Mouse (Mus musculus): ENCODE data around the gene Rabgef1.

The Rabgef1 gene

DNA sequence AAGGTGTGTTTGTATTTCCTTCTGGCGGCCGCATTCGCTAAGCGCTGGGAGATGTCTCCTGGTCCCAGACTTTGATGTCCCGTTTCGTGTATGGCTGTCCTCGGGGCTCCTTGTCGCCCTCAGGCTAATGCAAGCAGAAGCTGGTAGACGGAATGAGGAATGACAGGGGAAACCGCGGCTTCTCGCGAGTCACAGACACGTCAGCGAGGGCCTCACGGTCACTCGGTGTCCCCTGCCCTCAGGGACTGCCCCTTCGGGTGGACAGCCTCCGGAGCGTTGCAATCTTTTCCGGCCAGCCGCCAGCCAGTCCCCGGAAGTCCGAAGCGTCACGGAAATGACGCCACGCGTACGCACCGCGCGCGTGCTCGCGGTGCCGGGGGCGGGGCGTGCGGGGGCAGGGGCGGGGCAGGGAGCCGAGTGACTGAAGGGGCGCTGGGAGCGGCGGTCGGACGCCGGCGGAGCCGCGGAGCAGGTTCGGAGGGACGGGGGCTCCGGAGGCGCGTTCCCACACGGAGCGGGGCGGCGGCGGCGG is at the start of gene Rabgef1:
Gene Rabgef1, plus strand, starts transcription at position 376 of the 532 bp plus-strand sequence.
- DNase-seq (ENCODE audit: low read depth, low spot score): peak; percentile 96

DNA sequence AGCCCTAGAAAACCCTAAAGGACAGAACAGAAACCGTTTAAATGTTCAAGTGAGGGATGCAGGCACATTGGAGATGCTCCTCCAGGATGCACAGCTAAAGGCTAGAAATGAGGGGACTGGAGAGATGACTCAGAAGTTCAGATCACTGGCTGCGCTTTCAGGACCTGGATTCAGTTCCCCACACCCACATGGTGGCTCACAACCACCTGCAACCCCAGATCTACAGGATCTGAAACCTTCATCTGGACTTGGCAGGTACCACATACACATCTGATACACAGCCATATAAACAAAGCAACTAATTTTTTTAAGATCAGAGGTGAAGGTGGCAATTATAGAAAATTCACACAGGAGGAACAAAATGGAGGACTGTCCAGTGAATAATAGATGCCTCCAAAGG is 49.2 kb upstream of the Rabgef1 start:
- DNase-seq (ENCODE audit: low read depth, low spot score): no peak

DNA sequence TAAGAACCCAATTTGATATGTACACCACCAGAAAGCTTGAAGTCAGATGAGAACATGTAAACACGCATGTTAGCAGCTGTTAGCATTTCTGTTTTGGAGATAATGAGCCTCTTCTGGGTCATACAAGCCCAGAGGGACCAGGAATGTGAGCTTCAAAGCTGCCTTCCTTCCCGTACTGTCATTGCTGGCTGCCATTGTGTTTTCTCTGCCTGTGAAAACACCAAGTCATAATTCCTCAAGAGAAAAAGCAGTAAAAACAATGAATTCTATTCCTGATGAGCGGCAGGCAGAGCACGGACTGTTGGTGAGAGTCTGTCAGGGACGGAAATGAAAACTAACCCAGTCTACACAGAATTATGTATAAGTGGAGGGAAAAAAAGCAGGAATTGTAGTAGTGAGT is 47.3 kb upstream of the Rabgef1 start:
- no peak for DNase-seq (ENCODE audit: low read depth, low spot score)

DNA sequence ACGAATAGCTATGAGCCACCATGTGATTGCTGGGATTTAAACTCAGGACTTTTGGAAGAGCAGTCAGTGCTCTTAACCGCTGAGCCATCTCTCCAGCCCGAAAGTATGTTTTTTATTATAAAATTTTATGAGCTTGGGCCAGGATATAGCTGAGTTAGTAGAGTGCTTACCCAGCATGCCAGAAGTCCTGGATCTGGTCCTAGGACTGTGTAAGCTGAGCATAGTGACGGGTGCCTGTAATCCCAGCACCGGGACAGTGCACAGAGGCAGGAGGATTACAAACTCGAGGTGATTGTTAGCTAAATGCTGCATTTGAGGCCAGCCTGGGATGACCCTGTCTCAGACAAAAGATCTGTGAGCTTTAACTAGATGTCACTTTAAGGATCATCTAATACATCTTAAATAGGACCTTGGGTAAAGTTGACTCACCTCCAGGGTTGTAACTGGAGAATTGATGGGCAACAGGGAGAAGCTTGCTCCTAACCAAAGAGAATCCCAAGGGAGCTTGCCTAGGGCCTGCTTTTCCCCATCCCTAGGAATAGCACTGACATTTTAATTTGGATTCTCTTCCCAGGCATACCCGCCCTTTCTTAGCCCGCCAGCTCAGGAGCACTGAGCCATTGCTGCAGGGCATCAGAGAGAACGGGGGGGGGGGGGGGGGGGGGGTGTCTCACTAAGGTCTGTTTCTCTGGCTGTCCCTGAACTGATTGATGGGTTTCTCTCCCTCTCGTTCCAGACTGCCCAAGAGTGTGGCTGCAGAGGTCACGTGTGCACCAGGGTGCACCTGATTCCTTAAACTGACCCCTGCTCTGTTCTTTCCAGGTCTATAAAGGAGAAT is 42.7 kb upstream of the Rabgef1 start:
- peak; percentile 29 for DNase-seq (ENCODE audit: low read depth, low spot score)

DNA sequence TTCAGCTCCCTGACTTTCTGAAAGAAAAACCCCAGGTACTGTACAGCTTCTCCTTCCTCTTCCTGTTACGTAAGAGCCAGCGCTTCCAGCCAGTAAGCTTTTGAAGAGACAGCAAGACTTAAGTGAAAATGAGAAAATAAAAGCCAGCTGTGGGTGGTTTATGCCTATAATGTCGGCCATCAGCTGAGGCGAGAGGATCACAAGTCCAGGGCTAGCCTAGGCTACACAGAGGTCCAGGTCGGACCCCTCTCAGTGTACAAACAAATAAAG is 42.1 kb upstream of the Rabgef1 start:
- peak; percentile 51 for DNase-seq (ENCODE audit: low read depth, low spot score)

DNA sequence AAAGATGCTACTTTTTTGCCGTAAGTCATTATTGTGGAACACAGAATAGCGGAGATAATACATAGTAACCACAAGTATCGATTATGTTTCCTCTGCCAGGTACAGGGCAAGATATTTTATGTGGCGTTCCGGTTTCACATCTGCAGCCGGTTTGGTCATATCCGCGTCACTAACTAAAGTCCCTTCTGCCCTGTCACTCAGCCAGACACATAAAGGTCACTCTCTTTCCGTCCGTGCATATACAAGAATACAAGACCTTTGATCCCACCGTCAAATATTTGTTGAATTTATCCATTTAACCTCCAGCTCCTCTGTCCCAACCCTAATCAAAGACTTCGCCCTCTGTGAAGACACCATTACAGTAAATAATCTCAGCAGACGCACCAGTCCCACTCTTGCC is 35.0 kb upstream of the Rabgef1 start:
- DNase-seq (ENCODE audit: low read depth, low spot score): no peak

DNA sequence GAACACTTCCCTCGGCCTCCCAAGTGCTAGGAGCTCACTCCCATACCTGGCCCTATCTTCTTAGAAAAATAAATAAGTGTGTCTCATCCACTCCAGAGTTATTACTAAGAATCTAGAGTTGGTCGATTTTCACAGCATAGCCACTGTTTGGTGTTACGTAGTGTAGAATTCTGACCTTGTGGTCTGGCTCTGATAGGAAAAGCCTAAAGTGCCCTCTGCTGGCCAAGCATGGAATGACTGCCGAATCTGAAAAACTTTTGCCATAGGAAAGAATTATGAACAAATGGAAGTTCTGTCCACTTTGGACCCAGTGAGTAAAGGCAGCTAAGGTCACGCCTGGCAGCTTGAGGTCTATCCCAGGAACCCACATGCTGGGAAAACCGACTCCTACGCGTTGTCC is 32.2 kb upstream of the Rabgef1 start:
- peak; percentile 88 for DNase-seq (ENCODE audit: low read depth, low spot score)

DNA sequence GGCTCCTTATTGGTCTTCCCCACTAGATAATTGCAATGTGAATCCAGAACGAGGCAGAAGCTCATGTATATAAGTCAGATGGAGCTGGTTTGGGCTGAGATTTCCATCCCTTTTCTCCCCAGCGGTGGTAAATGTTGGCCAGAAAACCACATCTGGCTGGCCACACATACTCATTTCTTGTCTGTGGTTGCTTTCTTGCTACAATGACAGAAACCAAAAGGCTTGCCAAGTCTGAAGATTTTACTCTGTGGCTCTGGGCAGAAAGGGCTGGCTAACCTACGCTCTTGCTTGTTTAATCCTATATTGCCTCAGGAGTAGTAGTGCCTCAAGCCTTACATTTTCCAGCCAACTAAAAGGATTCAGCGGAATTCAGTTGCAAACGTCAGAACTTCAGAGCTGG is 30.5 kb upstream of the Rabgef1 start:
- no peak for DNase-seq (ENCODE audit: low read depth, low spot score)

DNA sequence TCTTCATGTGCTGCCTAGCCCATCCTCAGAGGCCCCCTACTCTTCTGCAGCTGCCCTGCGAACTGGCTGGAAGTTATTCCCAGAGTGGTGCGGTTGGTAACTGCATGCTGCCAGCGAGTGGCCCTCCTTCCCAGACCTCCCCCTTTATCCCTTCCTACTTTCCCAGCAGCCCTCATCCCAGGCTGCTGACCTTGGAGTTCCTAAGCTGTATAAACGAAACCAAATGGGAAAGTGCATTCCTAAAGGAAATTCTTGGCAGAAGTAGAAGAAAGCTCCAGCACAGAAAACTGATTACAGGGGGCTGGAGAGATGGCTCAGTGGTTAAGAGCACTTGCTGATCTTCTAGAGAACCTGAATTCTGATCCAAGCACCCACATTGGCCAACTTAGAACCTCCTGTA is 29.6 kb upstream of the Rabgef1 start:
- DNase-seq (ENCODE audit: low read depth, low spot score): no peak

DNA sequence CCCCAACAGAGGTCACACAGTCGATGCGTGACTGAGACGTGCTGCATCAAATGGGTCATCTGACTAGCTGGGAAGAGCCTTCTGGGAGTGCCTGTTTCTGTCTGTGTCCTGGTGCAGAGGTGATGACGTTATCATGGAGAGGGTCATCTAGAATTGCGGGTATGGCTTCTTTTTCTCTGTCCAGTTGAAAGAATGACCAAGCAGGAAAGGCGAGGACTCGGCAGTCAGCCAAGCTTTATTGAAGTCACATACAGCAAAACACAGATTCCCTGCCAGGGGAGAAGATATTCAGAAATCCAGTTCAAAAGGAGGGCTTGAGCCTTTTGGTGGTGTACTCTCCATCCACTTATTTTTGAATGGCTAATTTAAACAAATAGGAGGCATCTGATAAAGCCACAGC is 28.5 kb upstream of the Rabgef1 start:
- no peak for DNase-seq (ENCODE audit: low read depth, low spot score)

DNA sequence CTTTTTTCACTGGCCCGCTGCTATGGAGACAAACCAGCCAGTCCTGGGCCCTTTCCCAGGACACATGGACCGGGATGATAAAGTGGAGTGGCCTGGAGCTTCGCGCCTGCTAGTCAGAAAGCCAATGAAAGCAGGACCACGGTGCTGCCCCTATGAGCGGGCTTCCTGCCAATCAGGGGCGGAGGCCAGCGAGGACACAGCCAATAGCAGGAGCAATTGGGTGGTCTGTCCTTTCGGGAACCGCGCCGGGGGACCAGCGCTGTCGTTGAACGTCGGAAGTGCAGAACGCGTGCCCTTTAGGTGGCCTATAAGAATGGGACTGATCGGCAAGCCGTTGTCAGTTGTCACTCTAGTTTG is 27.6 kb upstream of the Rabgef1 start:
- DNase-seq (ENCODE audit: low read depth, low spot score): peak; percentile 80

DNA sequence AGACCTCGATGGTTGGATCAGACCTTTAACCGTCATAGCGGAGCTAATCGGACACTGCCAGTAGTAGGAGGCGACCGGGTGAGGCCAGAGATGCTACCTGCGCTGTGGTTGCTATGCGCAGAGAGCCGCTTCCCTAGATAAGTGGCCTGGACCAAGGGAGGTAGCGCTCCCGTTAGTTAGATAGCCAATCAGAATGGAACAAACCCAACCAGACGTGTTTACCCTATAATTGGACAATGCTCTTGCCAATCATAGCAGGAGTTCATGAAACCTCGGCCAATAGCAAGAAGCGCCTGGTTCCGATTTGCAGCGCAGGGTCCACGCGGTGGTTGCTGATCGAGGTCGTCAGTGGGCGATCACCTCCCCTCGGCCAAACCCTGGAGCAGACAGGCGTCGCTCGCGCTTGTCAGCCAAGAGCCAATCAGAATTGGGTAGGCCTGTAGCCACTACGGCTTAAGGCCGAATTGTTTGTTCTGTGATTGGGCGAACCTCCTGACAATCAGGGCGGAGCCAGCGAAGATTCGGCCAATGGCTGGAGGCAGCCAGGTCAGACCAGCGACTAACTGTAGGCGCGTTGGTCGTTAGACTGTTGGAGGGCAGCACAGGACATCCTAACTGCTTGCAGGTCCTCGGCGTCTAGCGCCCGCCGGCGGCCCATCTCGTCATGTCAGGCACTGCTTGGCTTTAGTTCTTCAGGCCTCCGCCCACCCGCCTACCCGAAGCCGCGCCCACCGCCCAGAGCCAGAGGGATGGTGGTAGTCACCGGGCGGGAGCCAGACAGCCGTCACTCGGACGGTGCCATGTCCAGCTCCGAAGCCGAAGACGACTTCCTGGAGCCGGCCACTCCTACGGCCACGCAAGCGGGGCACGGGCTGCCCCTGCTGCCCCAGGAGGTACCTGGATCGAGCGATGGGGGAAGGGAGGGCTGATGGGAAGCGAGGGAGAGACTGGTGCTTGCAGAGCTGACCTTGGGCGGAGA is 27.0 kb upstream of the Rabgef1 start, which contains the start of gene Kctd7:
Gene Kctd7, plus strand, starts transcription at position 528 of the 979 bp plus-strand sequence.
- DNase-seq (ENCODE audit: low read depth, low spot score): peak; percentile 100

DNA sequence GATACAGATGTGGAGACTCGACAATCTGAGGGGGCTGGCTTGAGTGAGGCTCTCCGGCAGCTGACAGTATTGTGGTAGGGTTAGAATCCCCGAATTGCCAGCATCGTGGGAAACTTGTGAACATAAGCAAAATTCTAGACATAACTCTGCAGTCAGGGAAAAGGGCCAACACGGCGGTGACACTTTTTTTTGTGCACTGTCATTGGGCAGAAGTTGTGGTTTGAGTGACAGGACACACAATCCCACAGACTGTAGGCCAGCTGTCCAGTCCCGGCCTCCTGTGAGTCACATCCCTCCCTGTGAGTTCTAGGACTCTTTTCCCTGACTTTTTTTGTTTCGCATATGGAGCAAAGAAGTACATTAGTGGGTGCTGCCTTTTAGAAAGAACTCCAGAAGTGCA is 25.6 kb upstream of the Rabgef1 start:
- DNase-seq (ENCODE audit: low read depth, low spot score): peak; percentile 72

DNA sequence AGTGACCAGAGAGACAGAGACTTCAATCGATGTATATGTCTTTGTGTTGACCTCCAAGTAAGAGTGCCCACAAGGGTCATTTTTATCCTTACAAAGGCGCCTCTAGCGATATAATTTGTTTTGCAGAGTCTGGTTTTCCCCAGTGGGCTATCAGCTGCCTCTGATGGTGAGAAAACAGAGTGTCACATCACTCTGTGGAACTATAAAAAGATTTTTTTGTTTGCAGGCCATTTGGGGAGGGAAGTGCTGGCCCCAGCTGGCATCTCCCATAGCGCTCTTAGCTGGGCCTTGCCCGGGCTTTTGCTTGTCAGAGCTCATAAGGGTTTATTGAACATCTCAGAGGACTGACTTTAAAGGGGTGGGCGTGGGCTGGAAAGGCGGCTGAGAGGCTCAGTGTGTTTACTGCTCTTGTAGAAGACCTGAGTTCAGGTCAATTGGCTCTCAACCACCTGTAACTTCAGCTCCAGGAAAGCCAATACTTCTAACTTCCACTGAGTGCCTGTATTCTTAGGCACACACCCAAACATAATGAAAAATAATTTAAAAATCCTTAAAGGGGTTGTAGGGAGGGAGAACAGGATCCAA is 21.8 kb upstream of the Rabgef1 start:
- DNase-seq (ENCODE audit: low read depth, low spot score): peak; percentile 54

DNA sequence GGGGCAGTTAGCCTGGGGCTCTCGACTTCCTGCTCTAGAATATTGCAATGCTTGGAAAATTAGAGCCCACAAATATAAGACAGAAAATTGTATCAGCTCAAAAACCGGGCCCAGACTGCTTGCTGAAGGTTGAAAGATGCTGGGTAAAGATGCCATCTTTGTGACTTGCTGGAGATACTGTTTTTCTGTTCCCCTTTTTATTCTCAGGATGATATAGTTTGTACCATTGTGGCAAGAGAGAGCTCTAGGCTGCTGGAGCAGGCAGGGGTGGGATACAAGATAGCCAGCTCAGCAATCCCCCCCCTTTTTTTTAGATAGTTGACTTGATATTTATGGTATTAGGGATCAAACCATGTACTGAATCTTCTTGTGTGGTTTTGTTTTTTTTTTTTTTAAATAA is 17.3 kb upstream of the Rabgef1 start:
- DNase-seq (ENCODE audit: low read depth, low spot score): no peak

DNA sequence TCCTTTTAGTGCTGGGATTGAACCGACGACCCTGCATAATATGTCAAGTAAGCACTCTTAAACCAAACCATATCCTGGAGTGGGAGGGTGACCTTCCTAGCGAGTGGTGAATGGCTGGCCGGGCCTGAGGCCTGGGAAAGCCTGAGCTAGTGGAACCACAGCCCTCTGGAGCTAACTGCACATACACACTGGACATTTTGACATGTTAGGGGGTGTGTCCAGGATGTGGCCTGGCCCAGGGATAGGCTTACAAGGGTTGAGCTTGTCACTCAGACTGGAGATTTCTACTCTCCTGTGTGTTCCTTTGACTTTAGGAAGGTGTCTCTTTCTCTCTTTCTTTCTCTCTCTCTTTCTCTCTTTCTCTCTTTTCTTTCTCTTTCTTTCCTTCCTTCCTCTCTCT is 13.1 kb upstream of the Rabgef1 start:
- DNase-seq (ENCODE audit: low read depth, low spot score): no peak

DNA sequence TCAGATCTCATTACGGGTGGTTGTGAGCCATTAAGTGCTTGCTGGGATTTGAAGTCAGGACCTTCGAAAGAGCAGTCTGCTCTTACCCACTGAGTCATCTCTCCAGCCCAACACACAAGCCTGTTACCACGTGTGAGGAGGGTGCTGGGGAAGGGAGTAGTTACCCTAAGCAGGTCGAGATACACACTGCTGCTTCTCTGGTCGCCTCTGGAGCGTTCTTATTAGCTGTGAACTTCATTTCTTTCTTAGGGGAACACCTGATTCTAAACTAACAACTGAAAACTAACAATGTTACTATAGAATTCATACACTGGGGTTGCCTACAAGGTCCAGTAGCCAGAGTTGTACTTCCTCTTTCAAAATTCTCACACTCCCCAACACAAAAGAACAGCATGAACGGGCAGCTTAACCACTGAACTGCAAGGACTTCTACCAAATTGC is 11.8 kb upstream of the Rabgef1 start:
- no peak for DNase-seq (ENCODE audit: low read depth, low spot score)

DNA sequence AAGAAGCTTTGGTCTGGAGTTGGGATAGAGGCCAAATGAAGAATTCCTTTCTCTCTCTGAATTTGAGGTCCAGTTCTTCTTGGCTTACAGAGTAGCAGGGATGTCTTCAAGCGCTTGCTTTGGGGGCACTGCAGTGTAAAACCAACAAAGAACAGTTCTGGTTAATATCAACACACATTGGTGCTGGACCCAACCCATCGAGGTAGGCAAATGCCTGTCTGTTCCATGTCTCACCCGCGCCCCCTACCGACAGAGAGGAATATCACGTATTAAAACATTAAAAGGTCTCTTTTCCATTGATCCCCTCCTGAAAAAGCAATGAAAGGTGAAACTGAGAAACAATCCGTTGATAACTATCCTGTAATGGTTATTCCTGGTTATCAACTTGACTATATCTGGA is 7.9 kb upstream of the Rabgef1 start:
- peak; percentile 80 for DNase-seq (ENCODE audit: low read depth, low spot score)

DNA sequence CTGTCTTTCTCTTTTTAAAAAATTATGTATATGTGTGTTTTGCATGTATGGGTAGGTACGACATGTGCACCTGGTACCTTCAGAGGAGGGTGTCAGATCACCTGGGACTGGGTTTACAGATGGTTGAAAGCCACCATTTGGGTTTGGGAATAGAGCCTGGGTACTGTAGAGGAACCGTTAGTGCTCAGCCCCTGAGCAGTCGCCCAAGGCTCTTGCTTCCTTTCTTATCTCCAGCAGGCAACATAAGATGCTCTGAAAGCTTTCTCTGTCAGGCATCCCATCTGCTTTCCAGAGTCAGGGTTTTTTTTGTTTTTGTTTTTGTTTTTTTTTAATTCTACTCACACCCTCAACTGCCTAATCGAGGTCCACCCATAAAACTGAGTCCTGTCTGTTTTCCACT is 6.4 kb upstream of the Rabgef1 start:
- DNase-seq (ENCODE audit: low read depth, low spot score): no peak

DNA sequence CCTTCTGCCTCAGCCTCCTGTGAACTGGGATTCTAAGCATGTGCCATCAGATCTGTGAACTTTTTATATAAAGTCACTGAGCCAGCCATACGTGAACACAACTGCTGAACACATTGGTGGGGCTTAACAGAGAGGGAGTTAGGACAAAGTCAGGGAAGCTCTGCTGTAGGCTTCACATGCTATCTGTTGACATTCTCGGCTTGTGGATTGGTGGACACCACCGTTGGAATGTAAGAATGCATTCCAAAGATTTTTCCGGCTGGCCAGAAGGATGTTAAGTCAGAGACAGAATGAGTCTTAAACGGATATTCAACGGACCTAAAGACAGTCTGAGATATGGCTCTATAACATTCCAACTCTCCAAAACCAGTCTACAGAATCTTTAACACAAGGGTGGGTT is 2.5 kb upstream of the Rabgef1 start:
- DNase-seq (ENCODE audit: low read depth, low spot score): no peak

DNA sequence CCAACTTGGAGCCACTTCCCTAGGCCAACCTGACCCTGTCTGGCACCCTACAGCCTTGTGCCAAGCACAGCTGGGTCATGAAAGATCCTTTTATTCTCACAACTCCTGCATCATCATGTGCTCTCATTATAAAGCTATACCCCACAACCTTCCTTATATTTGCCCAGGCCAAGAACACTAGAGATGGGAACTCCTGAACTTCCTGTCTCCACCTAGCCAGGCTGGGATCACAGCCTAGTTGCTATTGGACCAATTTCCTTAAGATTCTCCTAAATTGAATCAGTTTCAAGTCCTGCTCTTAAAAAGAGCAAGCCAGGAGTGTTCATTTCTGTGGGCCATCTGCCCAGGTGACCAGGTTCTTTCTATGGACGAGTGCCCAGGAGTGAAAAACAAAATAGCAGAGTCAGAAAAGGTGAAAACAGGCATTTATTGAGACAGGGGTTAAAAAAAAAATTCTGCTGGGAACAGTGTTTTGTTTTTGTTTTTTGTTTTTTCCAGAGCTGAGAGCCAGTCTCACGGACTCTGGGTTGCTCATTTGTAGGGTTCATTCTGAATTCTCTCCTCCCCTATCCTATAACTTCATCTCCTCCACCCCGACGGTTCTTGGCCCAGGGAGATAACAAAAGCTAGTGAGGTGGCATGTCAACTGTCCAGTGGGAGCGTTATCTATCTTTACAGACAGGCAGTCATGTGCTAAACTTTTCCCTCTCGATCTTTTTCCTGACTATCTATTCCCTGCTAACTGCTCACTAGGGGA is 754 bp upstream of the Rabgef1 start:
- DNase-seq (ENCODE audit: low read depth, low spot score): no peak
